Mouse (Mus musculus) embryonic facial prominence, embryonic 15.5 days (tissue): ENCODE data around the gene Sema4g. TPM values are rescaled to one million over a fixed set of nuclear protein-coding genes. Genes with fewer than 3 reads are reported as not detected.

Experiments
- ATAC-seq: fragments of 200-750 bp; cut with Nextera tagmentation; 2 replicates; pipeline ENCODE4 v1.8.0; 2017; ENCODE audit warnings: low read depth, moderate TSS enrichment; ENCODE audit not compliant: insufficient number of reproducible peaks, low FRiP score, low TSS enrichment
- H3K27ac ChIP-seq: fragments of 300-500 bp; sonication (generic); replicated peaks from 2 replicates; pipeline ENCODE4 v1.5.1; 2015; ENCODE audit warnings: mild to moderate bottlenecking, inconsistent platforms
- H3K27me3 ChIP-seq: fragments of 300-500 bp; sonication (generic); 2 replicates; pipeline ENCODE4 v1.6.1; 2015; ENCODE audit warnings: inconsistent platforms
- H3K36me3 ChIP-seq: fragments of 300-500 bp; sonication (generic); 2 replicates; pipeline ENCODE4 v1.6.1; 2015; ENCODE audit warnings: mild to moderate bottlenecking, inconsistent platforms
- H3K4me1 ChIP-seq: fragments of 300-500 bp; sonication (generic); 2 replicates; pipeline ENCODE4 v1.6.1; 2015; ENCODE audit warnings: inconsistent platforms
- H3K4me2 ChIP-seq: fragments of 300-500 bp; sonication (generic); replicated peaks from 2 replicates; pipeline ENCODE4 v1.6.1; 2015; ENCODE audit warnings: mild to moderate bottlenecking, inconsistent platforms
- H3K4me3 ChIP-seq: fragments of 300-500 bp; sonication (generic); replicated peaks from 2 replicates; pipeline ENCODE4 v1.5.1; 2015; ENCODE audit warnings: mild to moderate bottlenecking, inconsistent platforms
- H3K9ac ChIP-seq: fragments of 300-500 bp; sonication (generic); 2 replicates; pipeline ENCODE4 v1.6.1; 2015; ENCODE audit warnings: inconsistent platforms
- H3K9me3 ChIP-seq: fragments of 300-500 bp; sonication (generic); replicated peaks from 2 replicates; pipeline ENCODE4 v1.6.1; 2016; ENCODE audit warnings: inconsistent platforms
- WGBS: fragments of 180-500 bp; shearing (Covaris S2); methylation state at CpG from one replicate; pipeline ENCODE4 v1.1.7; 2015; 5-methylcytosine and 5-hydroxymethylcytosine counted together
- polyA plus RNA-seq: library from polyadenylated mRNA; unstranded; fragments of >200 nt; fragmentation: Nextera tagmentation; extraction: Ambion mirVana; gene quantifications from 2 replicates; pipeline ENCODE4 v1.2.1, GENCODE M21; 2015

The Sema4g gene
- polyA plus RNA-seq, result 4.8 and 5.9 TPM in 2 replicates

DNA sequence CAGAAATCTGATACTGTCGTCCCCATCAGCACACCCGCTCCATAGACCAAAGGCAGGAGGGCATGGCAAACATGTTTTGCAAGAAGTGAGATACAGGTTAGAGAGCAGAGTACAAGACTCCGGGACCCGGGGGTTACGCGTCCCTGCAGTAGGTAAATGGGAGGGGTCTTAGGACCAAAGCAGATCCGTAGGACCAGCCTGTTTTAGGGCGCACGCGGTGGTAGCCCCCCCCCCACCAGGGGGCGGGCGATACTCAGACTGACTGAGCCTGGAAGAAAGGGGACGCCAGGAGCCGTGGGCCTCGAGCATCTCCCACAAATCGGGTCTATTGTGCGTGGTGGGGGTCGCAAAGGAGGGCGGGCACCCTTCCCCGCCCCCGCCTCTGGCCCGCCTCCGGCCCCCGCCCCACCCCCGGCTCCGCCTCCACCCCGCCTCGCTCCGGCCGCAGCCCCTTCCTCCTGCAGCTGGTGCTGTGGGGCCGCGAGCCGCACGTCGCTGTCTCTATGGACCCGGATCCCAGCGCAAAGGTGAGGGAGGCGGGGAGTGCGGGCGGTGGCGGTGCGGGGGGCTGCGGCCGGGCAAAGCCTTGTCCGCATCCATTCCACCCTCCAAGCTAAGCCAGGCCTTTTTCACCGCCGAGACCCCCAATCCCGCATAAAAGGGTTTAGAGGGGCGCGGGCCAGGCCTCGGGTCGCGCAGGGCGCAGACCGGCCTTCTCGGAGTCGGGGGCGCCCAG lies at the start of gene Sema4g:
Gene Sema4g (plus strand): TSS at position 271 of the 736 bp plus-strand sequence.
- Histone ChIP-seq H3K27ac (no peak within 1 kb of the TSS), H3K4me2 (peak within 1 kb of the TSS; percentile 100), H3K4me1 (peaks cover 29% of the 10 kb centered on the region), H3K9me3 (no peaks in the 10 kb centered on the region), H3K27me3 (no peaks in the 10 kb centered on the region), H3K36me3 (0 out of 2 replicates have a peak, but pooled peaks cover 4% of the 10 kb centered on the region), H3K4me3 (peak within 1 kb of the TSS; percentile 68), H3K9ac (peak within 1 kb of the TSS; percentile 58)
- under 1% methylated on average over 36 of the region's 58 CpGs for WGBS
- peak; percentile 63 for ATAC-seq

DNA sequence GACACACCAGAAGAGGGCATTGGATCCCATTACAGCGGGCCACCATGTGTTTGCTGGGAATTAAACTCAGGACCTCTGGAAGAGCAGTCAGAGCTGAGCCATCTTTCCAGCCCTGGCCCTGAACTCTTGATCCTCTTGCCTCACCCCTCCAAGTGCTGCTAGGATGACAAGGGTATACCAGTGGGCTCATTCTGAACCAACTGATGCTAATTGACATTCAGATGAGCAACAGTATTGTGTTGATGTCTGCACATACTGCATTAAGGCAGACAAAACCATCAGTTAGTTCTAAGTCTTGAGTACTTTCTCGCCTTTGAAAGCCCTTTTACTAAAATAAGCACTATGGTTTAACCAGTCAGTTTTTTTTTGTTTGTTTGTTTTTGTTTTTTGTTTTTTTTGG lies 29.3 kb upstream of the Sema4g start:
- Histone ChIP-seq H3K4me2 (no peak overlapping the region), H3K4me3 (no peak overlapping the region), H3K9ac (no peak overlapping the region), H3K9me3 (no peaks in the 10 kb centered on the region), H3K27me3 (no peaks in the 10 kb centered on the region), H3K4me1 (no peaks in the 10 kb centered on the region), H3K27ac (no peak overlapping the region), H3K36me3 (peaks cover 74% of the 10 kb centered on the region)
- 93% methylated on average over 2 of the region's 2 CpGs for WGBS
- ATAC-seq, result no peak

DNA sequence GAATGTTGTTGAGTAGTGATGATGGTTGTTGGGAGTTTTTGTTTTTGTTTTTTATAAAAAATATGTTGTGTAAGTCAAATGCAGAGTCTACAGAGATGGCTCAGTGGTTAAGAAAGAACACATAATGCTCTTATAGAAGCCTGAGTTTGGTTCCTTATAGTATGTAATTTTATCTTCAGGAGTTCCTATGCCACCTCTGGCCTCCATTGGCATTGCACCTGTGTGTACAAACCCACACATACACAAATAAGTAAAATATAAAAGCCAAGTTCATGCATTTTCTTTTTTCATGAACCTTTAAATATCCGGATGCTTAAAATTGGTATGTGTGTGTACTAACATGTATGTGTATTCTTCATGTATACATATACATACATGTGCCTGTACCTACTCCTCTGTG lies 22.9 kb upstream of the Sema4g start:
- H3K27me3 ChIP-seq, result no peaks in the 10 kb centered on the region
- no peaks in the 10 kb centered on the region for H3K4me1 ChIP-seq
- no peak overlapping the region for H3K9ac ChIP-seq
- no peak overlapping the region for H3K27ac ChIP-seq
- peaks cover 79% of the 10 kb centered on the region for H3K36me3 ChIP-seq
- H3K4me2 ChIP-seq, result no peak overlapping the region
- 94% methylated on average over 1 of the region's 1 CpGs for WGBS
- no peak overlapping the region for H3K4me3 ChIP-seq
- H3K9me3 ChIP-seq, result no peaks in the 10 kb centered on the region
- no peak for ATAC-seq

DNA sequence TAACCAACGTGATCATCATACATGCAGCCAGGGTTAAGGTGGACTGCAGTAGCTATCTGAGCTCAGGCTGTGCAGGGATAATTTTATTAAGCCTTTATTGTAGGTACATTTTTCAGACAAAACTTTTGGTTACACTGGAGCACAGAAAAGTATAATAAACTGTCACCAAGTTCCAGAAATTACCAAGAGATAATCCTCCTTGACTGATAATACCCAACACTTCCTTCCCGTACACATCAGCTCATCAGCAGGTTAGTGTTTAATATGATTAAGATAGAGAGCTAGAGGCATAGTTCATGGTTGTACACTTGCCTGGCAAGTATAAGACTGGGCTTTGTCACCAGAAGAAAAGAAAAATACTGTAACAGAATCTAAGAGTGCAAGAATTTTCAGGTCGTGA lies 20.6 kb upstream of the Sema4g start:
- no peak overlapping the region for H3K4me3 ChIP-seq
- 86% methylated on average over 3 of the region's 3 CpGs for WGBS
- H3K4me2 ChIP-seq, result no peak overlapping the region
- no peak overlapping the region for H3K9ac ChIP-seq
- H3K4me1 ChIP-seq, result no peaks in the 10 kb centered on the region
- ATAC-seq, result no peak
- H3K27me3 ChIP-seq, result no peaks in the 10 kb centered on the region
- H3K27ac ChIP-seq, result no peak overlapping the region
- peaks cover 88% of the 10 kb centered on the region for H3K36me3 ChIP-seq
- no peaks in the 10 kb centered on the region for H3K9me3 ChIP-seq

DNA sequence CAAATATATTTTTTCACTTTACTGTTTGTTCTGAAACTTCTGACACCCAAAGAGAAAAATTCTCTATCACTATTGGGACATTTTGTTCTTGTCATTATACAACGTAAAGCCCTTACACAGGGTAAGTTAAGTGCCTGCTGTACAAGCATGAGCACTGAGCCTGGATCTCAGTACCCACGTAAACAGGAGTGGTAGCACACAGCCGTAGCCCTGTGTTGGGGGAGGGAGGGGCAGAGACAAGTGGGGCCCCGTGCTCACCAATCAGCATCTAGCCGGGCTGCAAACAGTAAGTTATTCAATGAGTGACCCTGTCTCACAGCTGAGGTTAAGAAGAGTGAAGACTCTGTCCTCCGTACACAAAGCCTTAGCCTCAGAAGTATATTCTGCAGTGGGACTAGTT lies 12.3 kb upstream of the Sema4g start:
- ATAC-seq, result no peak
- H3K36me3 ChIP-seq, result peaks cover 90% of the 10 kb centered on the region
- H3K4me1 ChIP-seq, result no peaks in the 10 kb centered on the region
- H3K27ac ChIP-seq, result no peak overlapping the region
- no peak overlapping the region for H3K4me2 ChIP-seq
- H3K9ac ChIP-seq, result no peak overlapping the region
- H3K9me3 ChIP-seq, result no peaks in the 10 kb centered on the region
- no peak overlapping the region for H3K4me3 ChIP-seq
- 72% methylated on average over 6 of the region's 6 CpGs for WGBS
- no peaks in the 10 kb centered on the region for H3K27me3 ChIP-seq

DNA sequence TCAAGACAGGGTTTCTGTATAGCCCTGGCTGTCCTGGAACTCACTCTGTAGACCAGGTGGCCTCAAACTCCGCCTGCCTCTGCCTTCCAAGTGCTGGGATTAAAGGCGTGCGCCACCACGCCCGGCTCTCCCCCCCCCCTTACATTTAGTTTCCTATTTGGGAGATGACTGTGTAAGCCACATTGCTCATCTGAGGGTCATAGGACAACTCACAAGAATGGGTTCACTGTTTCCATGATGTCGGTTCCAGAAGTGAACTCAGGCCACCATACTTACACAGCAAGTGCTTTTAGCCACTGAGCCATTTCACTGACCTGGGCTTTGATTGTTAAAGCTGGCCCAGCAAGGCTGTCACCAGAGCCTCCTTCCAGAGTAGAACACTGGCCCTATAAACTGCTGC lies 11.8 kb upstream of the Sema4g start:
- WGBS, result 88% methylated on average over 6 of the region's 6 CpGs

DNA sequence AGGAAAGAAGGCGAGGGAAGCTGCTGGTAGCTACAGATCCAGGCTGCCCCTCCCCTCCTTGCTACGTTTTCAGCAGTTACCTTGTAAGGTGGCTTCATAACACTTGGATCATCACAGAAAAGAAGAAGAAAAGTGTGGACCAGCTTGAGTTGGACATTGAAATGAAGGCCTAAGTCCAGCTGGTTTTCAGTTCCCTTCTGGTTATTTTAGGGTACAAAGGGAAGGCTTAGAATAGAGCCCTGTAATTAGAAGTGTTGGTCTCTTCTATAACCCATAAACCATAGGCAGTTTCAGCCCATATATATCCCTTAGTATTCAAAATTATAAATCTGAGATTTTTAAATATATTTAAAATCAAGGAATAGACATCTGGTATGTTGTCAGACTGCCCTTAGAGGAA lies 8.1 kb upstream of the Sema4g start:
- H3K27me3 ChIP-seq, result no peaks in the 10 kb centered on the region
- H3K9me3 ChIP-seq, result no peaks in the 10 kb centered on the region
- no peak for ATAC-seq
- H3K4me2 ChIP-seq, result no peak overlapping the region
- WGBS, result 83% methylated on average over 2 of the region's 2 CpGs
- H3K36me3 ChIP-seq, result peaks cover 58% of the 10 kb centered on the region
- no peak overlapping the region for H3K9ac ChIP-seq
- no peak overlapping the region for H3K4me3 ChIP-seq
- H3K27ac ChIP-seq, result no peak overlapping the region
- no peaks in the 10 kb centered on the region for H3K4me1 ChIP-seq

More for the DNA sequence above, 11.8 kb upstream of the Sema4g start:
- Histone ChIP-seq H3K9ac (no peak overlapping the region), H3K27ac (no peak overlapping the region), H3K4me3 (no peak overlapping the region), H3K4me1 (no peaks in the 10 kb centered on the region), H3K36me3 (peaks cover 90% of the 10 kb centered on the region), H3K27me3 (no peaks in the 10 kb centered on the region), H3K9me3 (no peaks in the 10 kb centered on the region), H3K4me2 (no peak overlapping the region)
- ATAC-seq, result no peak

DNA sequence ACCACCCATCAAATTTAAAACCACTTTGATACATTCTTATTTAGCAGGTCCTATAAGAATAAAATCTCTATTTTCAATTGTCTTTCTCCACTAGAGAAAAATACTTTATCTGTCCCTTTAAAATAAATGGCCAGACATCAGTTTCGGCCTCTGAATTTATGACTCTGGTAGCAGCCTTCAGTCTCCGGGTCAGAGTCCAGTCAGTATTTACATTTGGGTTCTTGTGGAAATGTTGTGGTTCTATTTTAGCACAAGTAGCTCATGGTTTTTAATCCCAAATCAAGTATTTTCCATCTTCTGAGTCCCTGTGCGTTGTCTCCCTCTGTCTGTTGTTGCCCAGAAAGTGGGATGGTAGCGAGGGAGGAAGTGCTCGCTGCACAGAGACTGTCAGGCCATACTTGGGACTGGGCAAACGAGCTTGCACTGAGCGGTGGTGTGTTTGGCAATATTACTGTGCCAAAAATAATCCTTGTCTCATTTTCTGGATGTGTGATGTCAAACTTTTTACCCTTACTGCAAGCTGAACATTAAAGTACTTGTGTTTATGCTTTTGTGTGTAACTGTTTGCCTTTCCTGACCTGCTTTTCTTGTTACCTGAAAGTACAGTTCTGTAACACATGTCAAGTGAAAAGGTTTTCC lies 6.3 kb upstream of the Sema4g start:
- no peak overlapping the region for H3K9ac ChIP-seq
- no peak overlapping the region for H3K4me3 ChIP-seq
- H3K4me1 ChIP-seq, result no peaks in the 10 kb centered on the region
- no peak overlapping the region for H3K27ac ChIP-seq
- peaks cover 40% of the 10 kb centered on the region for H3K36me3 ChIP-seq
- no peaks in the 10 kb centered on the region for H3K27me3 ChIP-seq
- 80% methylated on average over 7 of the region's 7 CpGs for WGBS
- ATAC-seq, result no peak
- H3K4me2 ChIP-seq, result no peak overlapping the region
- H3K9me3 ChIP-seq, result no peaks in the 10 kb centered on the region

DNA sequence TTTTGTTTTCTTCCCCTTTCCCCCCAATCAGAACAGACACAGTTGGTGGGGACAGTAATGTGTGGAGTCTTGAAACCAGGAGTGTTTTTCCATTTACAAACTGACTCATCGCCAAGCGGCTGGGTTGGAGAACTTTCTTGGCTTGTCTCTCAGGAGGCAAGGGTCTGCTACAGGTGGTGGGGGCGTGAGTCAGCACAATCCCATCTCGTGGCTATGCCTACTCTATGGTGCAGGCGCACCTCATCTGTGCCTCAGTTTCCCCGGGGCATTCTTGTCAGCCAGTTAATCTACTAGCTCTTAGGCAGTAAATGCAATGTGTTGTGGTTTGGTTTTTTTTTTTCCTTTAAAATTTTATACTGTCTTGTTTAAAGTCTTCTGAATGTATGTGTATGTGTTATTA lies 5.5 kb upstream of the Sema4g start:
- ATAC-seq, result no peak
- Histone ChIP-seq H3K36me3 (peaks cover 32% of the 10 kb centered on the region), H3K27me3 (no peaks in the 10 kb centered on the region), H3K27ac (no peak overlapping the region), H3K9me3 (no peaks in the 10 kb centered on the region), H3K4me2 (no peak overlapping the region), H3K9ac (no peak overlapping the region), H3K4me1 (peaks cover 4% of the 10 kb centered on the region), H3K4me3 (no peak overlapping the region)
- 85% methylated on average over 6 of the region's 6 CpGs for WGBS

DNA sequence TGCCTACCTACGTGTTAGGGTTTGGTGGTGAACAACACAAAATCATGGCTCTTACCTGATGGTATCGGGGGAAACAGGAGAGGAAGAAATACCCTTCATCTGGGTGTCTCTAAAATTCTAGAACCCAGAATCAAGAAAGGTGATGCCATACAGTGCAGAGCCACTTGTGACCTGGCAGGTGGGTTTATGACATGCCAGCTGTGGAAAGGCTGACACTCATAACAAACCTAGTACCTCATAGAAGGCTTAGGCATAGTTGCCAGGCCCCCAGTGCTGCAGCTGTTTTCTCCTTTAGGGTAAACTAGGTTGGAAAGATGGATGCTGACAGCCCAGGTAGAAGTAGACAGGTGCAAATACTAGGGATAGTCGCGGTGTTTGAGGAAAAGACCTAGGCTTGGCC lies 4.5 kb upstream of the Sema4g start:
- ATAC-seq, result no peak
- WGBS, result 89% methylated on average over 4 of the region's 4 CpGs

DNA sequence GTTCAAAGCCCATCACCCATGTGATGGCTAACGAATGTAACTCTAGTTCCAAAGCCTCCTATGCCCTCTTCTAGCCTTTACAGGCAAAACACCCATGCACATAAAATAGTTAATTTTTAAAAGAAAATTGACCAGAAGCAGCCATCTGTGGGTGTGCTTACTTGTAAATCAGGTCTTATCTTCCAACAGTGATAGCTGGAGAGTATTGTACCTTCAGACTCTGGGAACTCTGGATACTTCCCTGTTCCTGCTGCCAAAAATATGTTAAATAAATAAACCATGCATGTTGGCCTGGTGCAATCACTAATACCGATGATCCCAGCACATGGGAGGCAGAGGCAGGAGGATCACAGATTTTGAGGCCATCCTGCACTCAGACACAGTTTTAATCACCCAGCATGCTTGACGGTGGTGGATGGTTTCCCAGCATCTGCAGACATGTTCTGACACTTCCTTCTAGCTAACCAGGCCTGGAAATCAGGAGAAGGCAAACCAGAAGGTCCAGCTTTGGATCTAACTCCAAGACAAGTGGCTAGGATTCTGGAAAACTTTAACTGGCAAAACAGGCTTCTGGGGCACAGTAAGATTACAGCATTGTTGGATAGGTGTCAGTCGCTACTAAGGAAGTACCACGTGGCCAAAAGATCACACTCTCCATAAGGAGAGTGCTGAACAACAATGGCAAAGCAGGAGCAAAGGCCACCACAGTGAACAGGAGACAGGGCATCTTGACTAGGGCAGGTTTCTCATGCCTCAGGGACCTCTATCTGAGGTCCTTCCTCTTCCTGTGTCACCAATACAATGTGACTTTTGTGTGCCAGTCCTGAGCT lies 3.5 kb upstream of the Sema4g start:
- Histone ChIP-seq H3K9me3 (no peaks in the 10 kb centered on the region), H3K27ac (no peak overlapping the region), H3K4me2 (no peak overlapping the region), H3K4me3 (no peak overlapping the region), H3K36me3 (peaks cover 18% of the 10 kb centered on the region), H3K27me3 (no peaks in the 10 kb centered on the region), H3K4me1 (peaks cover 19% of the 10 kb centered on the region), H3K9ac (no peak overlapping the region)
- no peak for ATAC-seq
- WGBS, result 45% methylated on average over 5 of the region's 5 CpGs

More for the DNA sequence above, 4.5 kb upstream of the Sema4g start:
- Histone ChIP-seq H3K36me3 (peaks cover 23% of the 10 kb centered on the region), H3K9ac (no peak overlapping the region), H3K27me3 (no peaks in the 10 kb centered on the region), H3K4me3 (no peak overlapping the region), H3K27ac (no peak overlapping the region), H3K4me1 (peaks cover 9% of the 10 kb centered on the region), H3K9me3 (no peaks in the 10 kb centered on the region), H3K4me2 (no peak overlapping the region)
